Mouse (Mus musculus): ENCODE results near the gene Pkp4. TPM values are rescaled to one million over a fixed set of nuclear protein-coding genes. Genes with fewer than 3 reads are reported as not detected.

Gene Pkp4
- polyA plus RNA-seq, 1 experiment from 2014 or later = 107 TPM

DNA sequence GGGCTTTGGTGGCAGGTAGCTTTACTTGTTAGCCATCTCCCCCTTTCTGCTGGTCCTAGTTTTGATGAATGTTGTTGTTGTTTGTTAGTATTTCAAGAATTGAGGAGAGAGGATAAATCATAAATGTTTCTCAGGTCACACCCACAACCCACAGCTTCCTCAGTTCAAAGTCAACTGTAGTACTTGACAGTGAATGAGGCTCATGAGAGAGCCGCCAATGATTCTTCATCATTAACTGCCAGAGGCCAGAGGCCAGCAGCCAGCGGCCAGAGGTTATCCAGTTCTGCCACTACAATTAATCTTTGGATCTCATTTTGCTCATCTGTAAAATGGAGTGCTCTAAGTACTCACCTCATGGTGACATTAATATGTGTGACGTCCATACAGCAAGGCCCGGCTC lies 6.3 kb downstream of the Pkp4 start:
- H3K27me3 ChIP-seq = no peaks in the 10 kb centered on the region
- ATAC-seq = no peak
- POLR2A ChIA-PET = no interaction called here
- DNase-seq (ENCODE audit: low read depth, low spot score) = no peak
- in situ Hi-C loops (cut with MboI; ENCODE audit: low pct_unique_long_range_greater_than_20kb) = no loop called here
- CTCF ChIA-PET = no interaction called here
- no peak for TF ChIP-seq CTCF (IDR thresholded peaks at IDR 0.05)

DNA sequence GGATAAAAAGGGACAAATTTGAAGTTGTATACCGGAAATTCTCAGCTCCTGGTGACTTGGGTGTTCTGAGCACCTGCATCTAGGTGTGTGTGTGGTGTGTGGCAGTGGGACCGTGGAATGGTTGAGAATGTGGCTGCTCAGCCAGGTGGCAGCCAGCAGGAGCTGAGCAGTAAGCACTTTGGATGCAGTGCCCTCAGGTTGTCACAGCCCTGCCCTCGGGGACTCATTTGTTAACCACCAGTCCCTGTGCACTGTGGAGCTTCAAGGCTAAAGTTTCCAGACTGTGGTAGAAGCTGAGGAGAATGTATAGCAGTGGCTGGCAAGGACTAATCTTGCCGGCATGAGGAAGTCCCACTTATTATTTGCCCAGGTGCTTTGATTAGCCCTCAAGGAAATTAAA lies 7.2 kb downstream of the Pkp4 start:
- H3K27me3 ChIP-seq = no peaks in the 10 kb centered on the region
- ATAC-seq (no peak), DNase-seq (ENCODE audit: low read depth, low spot score) (no peak)
- ChIA-PET CTCF (no interaction called here), POLR2A (interaction anchor here (0.6 kb wide), 1 partner anchor 85 kb away, joined by 3 read pairs; no protein-coding TSS in a partner anchor)
- TF ChIP-seq CTCF (IDR thresholded peaks at IDR 0.05) = no peak
- in situ Hi-C loops (cut with MboI; ENCODE audit: low pct_unique_long_range_greater_than_20kb) = no loop called here

DNA sequence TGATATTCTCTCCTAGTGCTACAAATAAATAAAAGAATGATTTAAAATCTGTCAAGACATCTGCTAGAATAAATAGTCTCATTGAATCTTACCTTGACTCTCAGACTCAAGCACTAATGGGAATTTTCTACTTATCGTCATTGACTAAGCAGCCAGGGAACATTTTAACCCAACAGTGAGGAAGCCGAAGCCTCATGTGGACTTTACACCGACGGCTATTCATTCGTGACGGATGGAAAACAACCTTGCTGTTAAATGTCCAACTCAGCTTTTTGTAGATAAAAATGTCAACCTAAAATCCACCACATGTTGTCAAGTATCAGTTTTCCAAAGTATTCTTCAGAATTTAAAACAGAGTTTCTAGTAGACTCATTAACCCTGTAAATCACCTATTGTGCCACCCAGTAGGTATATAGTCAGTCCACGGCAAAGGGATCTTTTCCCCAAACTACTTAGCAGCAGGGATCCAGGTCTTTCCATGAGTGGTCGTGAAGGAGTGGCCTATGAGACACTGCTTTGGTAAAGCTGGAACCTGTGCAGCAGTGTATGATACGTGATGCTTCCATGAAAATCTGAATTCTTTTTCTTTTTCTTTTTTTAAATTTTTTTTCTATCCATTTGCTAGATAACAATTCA lies 9.0 kb downstream of the Pkp4 start:
- ATAC-seq (no peak), DNase-seq (ENCODE audit: low read depth, low spot score) (no peak)
- CTCF ChIA-PET = interaction anchor here (0.9 kb wide), 1 partner anchor 9 kb away, joined by 3 read pairs; the partner anchor contains the start of gene Pkp4
- POLR2A ChIA-PET = no interaction called here
- no peak for TF ChIP-seq CTCF (IDR thresholded peaks at IDR 0.05)
- in situ Hi-C loops (cut with MboI; ENCODE audit: low pct_unique_long_range_greater_than_20kb) = no loop called here
- no peaks in the 10 kb centered on the region for H3K27me3 ChIP-seq

DNA sequence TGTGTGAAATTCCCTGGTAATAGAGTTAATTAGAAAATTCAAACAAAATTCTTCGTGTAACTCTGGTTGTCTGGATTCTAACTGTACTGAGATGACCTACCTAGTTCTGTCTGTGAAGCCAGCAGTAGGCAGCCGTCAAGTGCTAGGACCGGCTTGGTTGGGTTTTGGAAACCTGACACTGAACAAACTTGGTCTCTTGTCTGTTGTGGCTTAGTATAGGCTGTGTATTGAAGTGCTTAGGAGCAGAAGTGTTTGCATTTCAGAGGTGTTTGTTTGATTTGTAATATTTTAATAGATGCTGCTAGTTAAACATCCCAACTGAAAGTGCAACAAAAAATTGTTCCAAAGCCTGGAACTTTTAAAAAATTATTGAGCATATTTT lies 9.5 kb downstream of the Pkp4 start:
- POLR2A ChIA-PET = no interaction called here
- ATAC-seq = no peak
- in situ Hi-C loops (cut with MboI; ENCODE audit: low pct_unique_long_range_greater_than_20kb) = no loop called here

DNA sequence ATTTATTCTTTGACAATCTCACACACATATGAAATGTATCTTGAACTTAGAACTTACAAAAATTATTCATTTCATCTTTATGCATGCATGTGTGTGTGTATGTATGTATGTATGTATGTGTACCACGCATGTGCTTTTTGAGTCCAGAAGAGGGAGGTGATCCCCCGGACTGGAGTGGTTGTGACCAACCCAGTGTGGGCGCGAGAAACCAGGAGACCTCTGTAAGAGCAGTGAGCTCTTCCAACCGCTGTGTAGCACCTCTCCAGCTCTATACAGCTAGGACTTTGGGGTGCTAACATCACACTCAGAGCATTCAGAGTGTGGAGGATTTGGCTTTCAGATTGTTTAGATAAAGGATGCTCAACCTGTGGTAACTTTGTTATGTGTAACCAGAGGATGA lies 9.9 kb downstream of the Pkp4 start:
- H3K27me3 ChIP-seq = no peaks in the 10 kb centered on the region
- no peak for TF ChIP-seq CTCF (IDR thresholded peaks at IDR 0.05)
- DNase-seq (ENCODE audit: low read depth, low spot score) = no peak
- in situ Hi-C loops (cut with MboI; ENCODE audit: low pct_unique_long_range_greater_than_20kb) = no loop called here
- POLR2A ChIA-PET = no interaction called here
- ATAC-seq = no peak
- CTCF ChIA-PET = interaction anchor here (0.9 kb wide), 1 partner anchor 10 kb away, joined by 3 read pairs; the partner anchor contains the start of gene Pkp4

More for the DNA sequence above, 9.5 kb downstream of the Pkp4 start:
- CTCF ChIA-PET = interaction anchor here (0.9 kb wide), 1 partner anchor 9 kb away, joined by 3 read pairs; the partner anchor contains the start of gene Pkp4
- TF ChIP-seq CTCF (IDR thresholded peaks at IDR 0.05) = no peak
- no peaks in the 10 kb centered on the region for H3K27me3 ChIP-seq
- no peak for DNase-seq (ENCODE audit: low read depth, low spot score)

DNA sequence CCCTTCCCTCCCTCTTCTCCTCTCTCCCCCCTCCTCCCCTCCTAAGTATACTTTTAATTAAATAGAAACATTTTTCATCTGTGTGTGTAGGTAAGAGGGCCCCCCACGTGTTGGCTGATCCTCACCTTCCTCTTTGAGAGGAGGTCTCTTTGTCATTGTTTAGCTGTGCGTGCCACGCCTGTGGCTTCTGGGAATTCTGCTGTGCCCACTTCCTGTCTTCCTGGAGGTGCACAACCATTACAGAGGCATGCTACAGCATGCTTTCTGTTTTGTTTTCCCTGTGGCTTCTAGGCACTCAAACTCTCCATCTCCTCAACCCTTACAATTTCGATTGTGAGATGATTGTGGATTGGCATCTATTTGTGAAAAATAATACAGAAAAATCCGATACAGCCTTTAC lies 10.9 kb downstream of the Pkp4 start:
- CTCF ChIA-PET = interaction anchor here (1.0 kb wide), 1 partner anchor 10 kb away, joined by 3 read pairs; no protein-coding TSS in a partner anchor
- POLR2A ChIA-PET = interaction anchor here (0.6 kb wide), 2 partner anchors 357 to 610 kb away, joined by 3 to 4 read pairs; no protein-coding TSS in a partner anchor

GRCm38 (mm10) chr2:59175926-59176325 lies 15.3 kb downstream of the Pkp4 start:
- ATAC-seq (no peak), DNase-seq (ENCODE audit: low read depth, low spot score) (no peak)
- CTCF ChIA-PET = no interaction called here
- TF ChIP-seq CTCF (IDR thresholded peaks at IDR 0.05) = no peak
- in situ Hi-C loops (cut with MboI; ENCODE audit: low pct_unique_long_range_greater_than_20kb) = no loop called here
- H3K27me3 ChIP-seq = no peaks in the 10 kb centered on the region
- POLR2A ChIA-PET = interaction anchor here (0.6 kb wide), 1 partner anchor 1165 kb away, joined by 3 read pairs; no protein-coding TSS in a partner anchor

More for the DNA sequence above, 10.9 kb downstream of the Pkp4 start:
- ATAC-seq (no peak), DNase-seq (ENCODE audit: low read depth, low spot score) (no peak)
- no peak for TF ChIP-seq CTCF (IDR thresholded peaks at IDR 0.05)
- in situ Hi-C loops (cut with MboI; ENCODE audit: low pct_unique_long_range_greater_than_20kb) = no loop called here
- H3K27me3 ChIP-seq = no peaks in the 10 kb centered on the region

DNA sequence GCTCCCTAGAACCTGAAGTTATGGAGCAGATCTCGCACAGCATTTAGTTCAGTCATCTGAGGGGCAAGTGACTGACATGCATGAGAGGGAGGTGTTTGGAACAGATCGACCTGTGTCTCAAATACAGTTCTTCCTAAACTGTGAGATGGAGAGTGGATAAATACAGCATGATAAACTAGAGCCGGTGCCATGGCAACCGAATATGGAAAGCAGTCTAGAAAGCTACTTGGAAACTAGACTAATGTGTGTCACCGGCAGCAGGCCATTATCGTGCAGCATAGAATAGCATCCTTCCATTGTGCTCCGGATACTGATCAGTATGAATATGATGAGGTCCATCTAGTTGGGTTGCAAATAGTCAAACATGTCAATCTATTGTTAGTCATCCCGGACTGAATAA lies 17.5 kb downstream of the Pkp4 start:
- POLR2A ChIA-PET = interaction anchor here (0.6 kb wide), 1 partner anchor 26 kb away, joined by 3 read pairs; no protein-coding TSS in a partner anchor
- no peak for DNase-seq (ENCODE audit: low read depth, low spot score)
- ATAC-seq = no peak
- no peak for TF ChIP-seq CTCF (IDR thresholded peaks at IDR 0.05)
- H3K27me3 ChIP-seq = no peaks in the 10 kb centered on the region
- CTCF ChIA-PET = interaction anchor here (0.9 kb wide), 1 partner anchor 10 kb away, joined by 3 read pairs; no protein-coding TSS in a partner anchor
- in situ Hi-C loops (cut with MboI; ENCODE audit: low pct_unique_long_range_greater_than_20kb) = no loop called here

GRCm38 (mm10) chr2:59178960-59179359 lies 18.3 kb downstream of the Pkp4 start:
- ChIA-PET CTCF (interaction anchor here (0.9 kb wide), 1 partner anchor 9 kb away, joined by 3 read pairs; no protein-coding TSS in a partner anchor), POLR2A (interaction anchor here (0.6 kb wide), 1 partner anchor 25 kb away, joined by 3 read pairs; no protein-coding TSS in a partner anchor)
- no peak for TF ChIP-seq CTCF (IDR thresholded peaks at IDR 0.05)
- no peak for ATAC-seq
- in situ Hi-C loops (cut with MboI; ENCODE audit: low pct_unique_long_range_greater_than_20kb) = no loop called here
- no peaks in the 10 kb centered on the region for H3K27me3 ChIP-seq
- no peak for DNase-seq (ENCODE audit: low read depth, low spot score)

- in situ Hi-C loops (cut with MboI; ENCODE audit: low pct_unique_long_range_greater_than_20kb) = no loop called here
- H3K27me3 ChIP-seq = no peaks in the 10 kb centered on the region
- ATAC-seq (no peak), DNase-seq (ENCODE audit: low read depth, low spot score) (no peak)
- ChIA-PET POLR2A (interaction anchor here (1.1 kb wide), 1 partner anchor 22 kb away, joined by 3 read pairs; no protein-coding TSS in a partner anchor), CTCF (no interaction called here)
- TF ChIP-seq CTCF (IDR thresholded peaks at IDR 0.05) = no peak
Observed at GRCm38 (mm10) chr2:59179487-59179886, 18.8 kb downstream of the Pkp4 start.

GRCm38 (mm10) chr2:59181321-59182113 lies 20.9 kb downstream of the Pkp4 start:
- in situ Hi-C loops (cut with MboI; ENCODE audit: low pct_unique_long_range_greater_than_20kb) = no loop called here
- TF ChIP-seq CTCF (IDR thresholded peaks at IDR 0.05) = no peak
- no peaks in the 10 kb centered on the region for H3K27me3 ChIP-seq
- ATAC-seq (no peak), DNase-seq (ENCODE audit: low read depth, low spot score) (no peak)
- POLR2A ChIA-PET = no interaction called here
- CTCF ChIA-PET = interaction anchor here (1.6 kb wide), 1 partner anchor 17 kb away, joined by 3 read pairs; no protein-coding TSS in a partner anchor
